Mouse (Mus musculus): ENCODE results near the gene Alk.

GRCm38 (mm10) chr17:72023323-72023722, 581.1 kb downstream of the Alk start:
- TF ChIP-seq CTCF (IDR thresholded peaks at IDR 0.05; ENCODE audit: borderline replicate concordance, insufficient read depth, low read length) (no peak), POLR2A (IDR thresholded peaks at IDR 0.05; ENCODE audit: low read depth, low read length) (no peak)
